Mouse (Mus musculus) kidney, postnatal 0 days (tissue): ENCODE measurements at regions not wholly inside any gene's neighbourhood (a gene's known extent, or its start where the extent isn't known, plus 50 kb on each side); places are given as distances from the start of the nearest gene placed in this dataset.

Experiments
- ATAC-seq: fragments of 200-750 bp; cut with Nextera tagmentation; replicated peaks from 2 replicates; pipeline ENCODE4 v1.8.0; 2017; ENCODE audit warnings: low read depth, moderate number of reproducible peaks, moderate TSS enrichment, moderate library complexity; ENCODE audit not compliant: low FRiP score
- DNase-seq: peaks from one replicate; pipeline ENCODE4 v3.0.0-alpha.2; 2016; ENCODE audit warnings: low spot score
- H3K27ac ChIP-seq: fragments of 300-500 bp; sonication (generic); 2 replicates; pipeline ENCODE4 v1.5.1; 2014; ENCODE audit warnings: mild to moderate bottlenecking
- H3K27me3 ChIP-seq: fragments of 300-500 bp; sonication (generic); 2 replicates; pipeline ENCODE4 v1.6.1; 2014; ENCODE audit warnings: low read length, mixed read lengths; ENCODE audit not compliant: insufficient read depth
- H3K36me3 ChIP-seq: fragments of 300-500 bp; sonication (generic); 2 replicates; pipeline ENCODE4 v1.6.1; 2014; ENCODE audit warnings: low read length, mixed read lengths; ENCODE audit not compliant: insufficient read depth
- H3K4me1 ChIP-seq: fragments of 300-500 bp; sonication (generic); replicated peaks from 2 replicates; pipeline ENCODE4 v1.6.1; 2014; ENCODE audit warnings: antibody characterized with exemption, low read length, mixed read lengths; ENCODE audit not compliant: insufficient read depth
- H3K4me2 ChIP-seq: fragments of 300-500 bp; sonication (generic); 2 replicates; pipeline ENCODE4 v1.6.1; 2014; ENCODE audit warnings: mild to moderate bottlenecking, low read length, moderate library complexity, mixed read lengths
- H3K4me3 ChIP-seq: fragments of 300-500 bp; sonication (generic); replicated peaks from 2 replicates; pipeline ENCODE4 v1.5.1; 2014; ENCODE audit warnings: low read depth, low read length
- H3K9ac ChIP-seq: fragments of 300-500 bp; sonication (generic); 2 replicates; pipeline ENCODE4 v1.6.1; 2014; ENCODE audit warnings: low read depth, low read length
- H3K9me3 ChIP-seq: fragments of 300-500 bp; sonication (generic); replicated peaks from 2 replicates; pipeline ENCODE4 v1.6.1; 2016; ENCODE audit warnings: low read length, inconsistent platforms, mixed read lengths
- CTCF ChIP-seq: IDR thresholded peaks from 2 replicates; pipeline ENCODE4 v1.5.1; 2016; ENCODE audit warnings: antibody characterized with exemption, low read depth, mild to moderate bottlenecking, moderate library complexity
- WGBS: fragments of 180-500 bp; shearing (Covaris S2); extraction: QIAGEN DNeasy Blood & Tissue Kit; methylation state at CpG from one replicate; pipeline ENCODE4 v1.1.7; 2014; 5-methylcytosine and 5-hydroxymethylcytosine counted together

- Histone ChIP-seq H3K27ac (no peak overlapping the region), H3K27me3 (no peaks in the 10 kb centered on the region), H3K36me3 (no peaks in the 10 kb centered on the region), H3K4me1 (no peaks in the 10 kb centered on the region), H3K4me3 (no peak overlapping the region), H3K4me2 (no peak overlapping the region), H3K9me3 (no peaks in the 10 kb centered on the region), H3K9ac (no peak overlapping the region)
- peak; percentile 41 for DNase-seq
- TF ChIP-seq CTCF: no peak
- 39% methylated on average over 13 of the region's 13 CpGs for WGBS
- ATAC-seq: no peak
Measured at GRCm38 (mm10) chr6:141097338-141098122, 151.5 kb upstream of the Pde3a start.

DNA sequence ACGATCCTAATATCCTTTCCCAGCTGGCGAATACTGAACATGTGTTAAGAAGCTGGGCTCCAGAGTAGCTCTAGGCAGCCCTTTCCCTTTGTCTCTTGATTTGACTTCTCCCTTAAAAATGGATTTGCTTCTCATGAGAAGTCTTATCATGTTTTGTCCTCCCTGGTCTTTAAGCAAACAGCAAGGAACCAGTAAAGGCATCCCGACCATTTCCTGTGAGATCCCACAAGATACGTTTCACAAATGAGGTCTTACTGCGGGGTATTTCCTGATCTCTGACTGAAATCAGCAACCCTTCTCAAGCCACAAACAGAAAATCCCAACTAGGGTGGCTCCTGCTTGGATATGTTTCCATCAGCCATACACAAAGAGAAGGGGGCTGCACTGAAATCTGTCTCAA is 130.8 kb upstream of the Pde3a start:
- Histone ChIP-seq H3K4me1 (no peaks in the 10 kb centered on the region), H3K9ac (no peak overlapping the region), H3K27ac (no peak overlapping the region), H3K9me3 (no peaks in the 10 kb centered on the region), H3K4me2 (no peak overlapping the region), H3K27me3 (no peaks in the 10 kb centered on the region), H3K4me3 (no peak overlapping the region), H3K36me3 (no peaks in the 10 kb centered on the region)
- DNase-seq (no peak), ATAC-seq (no peak)
- no peak for TF ChIP-seq CTCF
- 40% methylated on average over 5 of the region's 5 CpGs for WGBS

DNA sequence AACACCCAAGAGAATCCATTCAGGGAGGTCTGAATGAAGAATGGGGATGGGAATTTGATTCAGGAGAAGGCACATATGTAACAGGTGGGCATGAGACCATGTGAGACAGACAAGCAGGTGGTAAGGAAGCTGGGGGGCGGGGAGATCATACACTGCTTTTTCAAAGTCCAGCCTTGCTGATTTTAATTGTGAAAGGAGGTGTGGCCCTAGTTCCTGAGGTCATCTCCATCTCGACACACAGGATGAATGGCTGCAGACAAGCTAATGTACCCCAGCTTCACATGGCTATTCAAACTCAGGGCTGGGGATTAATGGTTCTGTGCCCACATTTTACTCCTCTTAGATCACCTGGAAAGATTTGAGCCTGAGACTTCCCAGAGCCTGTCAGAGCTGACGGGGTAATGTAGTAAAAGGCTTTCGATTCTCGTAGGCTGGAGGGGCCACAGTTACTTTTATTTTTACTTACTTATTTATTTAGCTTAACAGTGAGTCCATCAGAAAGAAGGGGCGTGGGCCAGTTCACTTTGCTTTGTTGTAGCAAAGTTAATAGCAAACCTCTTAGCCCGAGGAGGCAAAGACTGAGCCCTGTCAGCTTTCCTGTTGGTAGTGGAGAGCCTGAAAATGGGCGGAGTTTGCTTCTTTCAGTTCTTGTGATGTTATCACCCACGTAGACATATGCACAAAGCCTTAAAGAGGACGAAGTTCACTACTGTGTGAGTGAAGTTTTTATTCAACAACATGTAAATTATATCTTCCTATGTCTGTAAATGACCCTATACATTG is 122.3 kb upstream of the Pde3a start:
- Histone ChIP-seq H3K4me2 (no peak overlapping the region), H3K9me3 (no peaks in the 10 kb centered on the region)

DNA sequence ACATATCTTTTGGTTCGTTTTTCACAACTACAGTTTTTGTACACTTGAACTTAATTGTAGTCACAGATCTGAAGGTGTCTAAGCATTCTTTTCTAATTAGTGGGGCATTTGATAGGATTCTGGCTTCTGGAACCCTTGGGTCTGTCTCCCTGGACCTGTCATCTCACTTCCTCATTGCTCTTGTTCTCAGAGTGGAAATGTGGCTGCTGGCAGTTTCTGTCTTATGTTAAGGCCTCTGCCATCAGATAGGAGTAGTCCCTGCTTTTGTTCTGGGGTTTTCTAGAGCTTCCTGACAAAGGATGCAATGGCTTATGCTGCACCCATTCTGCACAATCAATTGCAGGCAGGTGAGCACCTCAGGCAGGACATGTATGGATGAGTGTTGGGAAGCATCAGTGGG is 119.5 kb upstream of the Pde3a start:
- DNase-seq (no peak), ATAC-seq (no peak)
- no peaks in the 10 kb centered on the region for H3K9me3 ChIP-seq
- WGBS: 76% methylated on average over 1 of the region's 1 CpGs
- H3K9ac ChIP-seq: no peak overlapping the region
- H3K36me3 ChIP-seq: no peaks in the 10 kb centered on the region
- H3K27me3 ChIP-seq: no peaks in the 10 kb centered on the region
- no peaks in the 10 kb centered on the region for H3K4me1 ChIP-seq
- no peak overlapping the region for H3K4me3 ChIP-seq
- no peak for TF ChIP-seq CTCF
- H3K27ac ChIP-seq: no peak overlapping the region
- no peak overlapping the region for H3K4me2 ChIP-seq

More for the DNA sequence above, 122.3 kb upstream of the Pde3a start:
- H3K4me3 ChIP-seq: no peak overlapping the region
- H3K9ac ChIP-seq: no peak overlapping the region
- DNase-seq (no peak), ATAC-seq (no peak)
- no peaks in the 10 kb centered on the region for H3K27me3 ChIP-seq
- H3K4me1 ChIP-seq: no peaks in the 10 kb centered on the region
- H3K27ac ChIP-seq: no peak overlapping the region
- no peaks in the 10 kb centered on the region for H3K36me3 ChIP-seq
- WGBS: 53% methylated on average over 10 of the region's 10 CpGs
- TF ChIP-seq CTCF: no peak

- H3K36me3 ChIP-seq: no peaks in the 10 kb centered on the region
- WGBS: 42% methylated on average over 6 of the region's 6 CpGs
- TF ChIP-seq CTCF: no peak
Measured at GRCm38 (mm10) chr6:141134176-141134575, 114.9 kb upstream of the Pde3a start.

DNA sequence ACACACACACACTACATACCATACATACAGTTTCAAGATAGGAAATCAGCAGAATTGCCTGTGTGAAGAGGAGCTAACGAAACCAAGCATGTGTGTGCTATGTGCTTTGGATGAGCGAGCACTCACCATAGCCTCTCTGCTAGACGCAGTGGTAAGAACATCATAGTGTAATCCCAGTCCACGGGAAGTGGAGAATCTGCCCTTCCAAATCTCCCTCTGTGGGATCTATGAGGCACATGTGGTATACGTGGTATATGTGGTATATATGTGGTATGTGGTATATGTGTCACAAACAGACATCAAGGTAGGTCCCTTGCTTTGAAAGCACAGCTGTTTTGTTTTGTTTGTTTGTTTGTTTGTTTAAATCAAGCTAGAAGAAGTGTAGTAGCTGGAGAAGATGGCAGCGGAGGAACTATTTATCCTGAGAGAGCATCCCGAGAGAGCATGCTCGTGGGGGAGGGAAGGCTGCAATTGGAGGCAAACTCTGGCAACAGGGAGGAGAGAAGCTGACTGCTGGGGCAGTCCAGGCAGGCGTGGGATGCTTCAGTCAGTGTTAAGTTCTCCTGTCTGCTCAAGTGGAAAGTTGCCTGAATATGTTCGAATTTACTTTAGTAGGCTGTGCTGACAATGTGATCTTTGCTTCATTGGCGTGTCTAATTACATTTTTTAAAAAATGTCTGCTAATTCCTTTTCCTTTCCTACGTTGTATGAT is 112.2 kb upstream of the Pde3a start:
- H3K4me3 ChIP-seq: no peak overlapping the region
- DNase-seq: peak; percentile 77
- WGBS: 50% methylated on average over 12 of the region's 12 CpGs

More at GRCm38 (mm10) chr6:141134176-141134575, 114.9 kb upstream of the Pde3a start:
- no peaks in the 10 kb centered on the region for H3K27me3 ChIP-seq
- H3K4me2 ChIP-seq: no peak overlapping the region
- no peak for ATAC-seq
- no peak overlapping the region for H3K9ac ChIP-seq
- no peak for DNase-seq
- H3K27ac ChIP-seq: no peak overlapping the region
- no peaks in the 10 kb centered on the region for H3K4me1 ChIP-seq
- no peaks in the 10 kb centered on the region for H3K9me3 ChIP-seq
- H3K4me3 ChIP-seq: no peak overlapping the region

More for the DNA sequence above, 112.2 kb upstream of the Pde3a start:
- Histone ChIP-seq H3K9ac (no peak overlapping the region), H3K27ac (no peak overlapping the region), H3K9me3 (no peaks in the 10 kb centered on the region), H3K36me3 (no peaks in the 10 kb centered on the region), H3K4me2 (no peak overlapping the region), H3K4me1 (no peaks in the 10 kb centered on the region), H3K27me3 (no peaks in the 10 kb centered on the region)
- no peak for TF ChIP-seq CTCF
- ATAC-seq: peak; percentile 83
